Mouse (Mus musculus): Measurements from ENCODE around the gene Chd2. TPM values are rescaled to one million over a fixed set of nuclear protein-coding genes. Genes with fewer than 3 reads are reported as not detected.

Chd2 gene
- total RNA-seq, 2 experiments from 2014 or later: 36.7 to 38.2 TPM

DNA sequence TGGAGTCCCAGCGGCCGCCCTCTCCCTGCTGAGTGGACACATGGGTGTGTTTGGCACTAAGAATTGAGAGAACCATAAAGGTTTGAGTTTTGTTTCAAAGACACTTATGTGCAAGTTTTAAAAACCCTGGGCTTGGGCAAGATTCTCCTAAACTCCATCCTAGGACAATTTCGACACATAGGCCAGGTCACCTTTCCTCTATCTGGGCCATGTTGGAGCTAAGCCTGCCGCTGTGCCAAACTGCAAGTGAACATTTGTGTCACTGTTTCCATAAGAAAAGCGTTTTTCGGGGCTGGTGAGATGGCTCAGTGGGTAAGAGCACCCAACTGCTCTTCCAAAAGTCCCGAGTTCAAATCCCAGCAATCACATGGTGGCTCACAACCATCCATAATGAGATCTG lies 116.2 kb downstream of the Chd2 start:
- no peak for DNase-seq
- intact Hi-C loops (cut with DNase I; ENCODE audit: low total_unique reads): no loop called here

- intact Hi-C loops (cut with DNase I; ENCODE audit: low total_unique reads): loop anchor here (5.0 kb wide), 1 partner anchor 1022 kb away; no protein-coding TSS in a partner anchor
- DNase-seq: no peak
These were observed 116.9 kb downstream of the Chd2 start for GRCm38 (mm10) chr7:73424705-73425104.

- intact Hi-C loops (cut with DNase I; ENCODE audit: low total_unique reads): loop anchor here (5.0 kb wide), 1 partner anchor 1022 kb away; no protein-coding TSS in a partner anchor
These were observed 117.4 kb downstream of the Chd2 start for GRCm38 (mm10) chr7:73424243-73424642.

DNA sequence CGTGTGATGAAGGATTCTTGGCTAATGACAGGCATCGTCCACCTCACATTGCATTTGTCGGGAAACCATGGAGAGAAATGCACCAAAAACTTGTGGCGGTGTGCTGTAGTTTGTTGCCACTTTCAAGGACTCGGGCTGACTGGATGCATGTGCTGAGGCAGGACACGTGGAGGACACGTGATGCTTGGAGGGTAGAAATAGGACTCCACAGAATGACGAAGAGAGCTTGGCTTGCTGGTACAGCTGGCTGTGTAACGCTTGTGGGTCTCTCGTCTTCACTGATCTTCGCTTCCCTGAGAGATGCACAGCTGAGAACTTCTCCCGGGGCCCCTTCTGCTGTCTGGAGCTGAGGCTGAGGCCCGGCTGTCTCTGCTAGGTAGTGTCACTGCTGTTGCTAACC lies 118.4 kb downstream of the Chd2 start:
- intact Hi-C loops (cut with DNase I; ENCODE audit: low total_unique reads): loop anchor here (5.0 kb wide), 1 partner anchor 1021 kb away; no protein-coding TSS in a partner anchor
- no peak for DNase-seq

More at GRCm38 (mm10) chr7:73424243-73424642, 117.4 kb downstream of the Chd2 start:
- no peak for DNase-seq

DNA sequence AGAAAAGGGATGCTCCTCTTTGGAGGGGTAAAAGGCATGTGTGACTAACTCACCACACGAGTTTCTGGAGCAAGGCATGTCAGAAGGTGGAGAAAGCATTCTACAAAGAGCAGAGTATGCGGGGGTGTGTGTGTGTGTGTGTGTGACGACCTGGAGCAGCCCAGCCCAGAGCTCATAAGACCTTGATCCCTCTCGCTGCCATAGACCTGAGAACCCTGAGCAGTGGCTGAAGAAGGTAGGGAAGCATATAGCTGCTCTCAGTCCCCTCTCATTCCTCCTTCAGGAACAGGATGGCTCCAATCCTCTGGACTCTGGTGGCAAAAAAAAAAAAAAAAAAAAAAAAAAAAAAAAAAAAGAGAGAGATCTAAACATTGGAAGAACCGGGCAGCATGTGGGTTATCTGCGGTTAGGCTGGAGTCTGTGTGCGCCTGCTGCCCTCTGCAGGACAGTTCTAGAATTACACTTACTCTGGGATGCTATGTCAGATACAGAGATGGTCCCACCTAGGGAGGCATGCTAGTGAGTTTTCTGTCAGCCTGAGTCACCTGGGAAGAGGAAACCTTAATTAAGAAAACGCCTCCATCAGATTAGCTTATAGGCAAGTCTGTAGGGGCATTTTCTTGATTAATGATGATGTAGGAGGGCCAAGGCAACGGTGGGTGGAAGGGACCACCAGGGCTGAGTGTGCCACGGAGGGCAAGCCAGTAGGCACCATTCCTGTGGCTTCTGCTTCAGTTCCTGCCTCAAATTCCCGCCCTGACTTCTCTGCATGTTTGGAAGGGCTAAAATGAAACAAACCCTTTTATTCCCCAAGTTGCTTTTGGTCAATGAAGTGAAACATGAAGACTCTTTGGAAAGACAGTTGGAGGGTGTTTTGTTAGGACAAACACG lies 119.2 kb downstream of the Chd2 start:
- intact Hi-C loops (cut with DNase I; ENCODE audit: low total_unique reads): loop anchor here (5.0 kb wide), 1 partner anchor 1020 kb away; no protein-coding TSS in a partner anchor
- peak; percentile 68 for DNase-seq

- peak; percentile 61 for DNase-seq
- intact Hi-C loops (cut with DNase I; ENCODE audit: low total_unique reads): loop anchor here (5.0 kb wide), 1 partner anchor 1019 kb away; no protein-coding TSS in a partner anchor
These were observed 120.2 kb downstream of the Chd2 start for GRCm38 (mm10) chr7:73421278-73422015.

DNA sequence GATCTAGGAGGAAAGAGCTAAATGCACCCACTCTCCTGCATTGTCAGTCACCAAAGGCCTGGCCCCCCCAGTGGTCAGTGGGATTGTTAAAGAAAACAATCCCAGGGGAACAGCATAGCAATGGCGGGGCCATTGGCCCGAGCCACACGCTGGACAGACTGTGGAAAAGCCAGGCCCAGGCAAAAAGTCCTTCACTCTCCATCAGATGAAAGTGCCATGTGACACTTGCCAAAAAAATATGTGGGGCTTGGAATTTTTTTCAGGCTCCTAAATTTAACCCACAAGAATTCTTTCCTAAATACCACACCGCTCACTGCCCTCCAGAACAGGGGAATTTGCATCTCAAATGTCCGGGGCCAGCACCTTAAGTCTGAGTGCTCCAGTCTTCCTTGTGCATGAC lies 120.8 kb downstream of the Chd2 start:
- no peak for DNase-seq
- intact Hi-C loops (cut with DNase I; ENCODE audit: low total_unique reads): loop anchor here (5.0 kb wide), 1 partner anchor 1019 kb away; no protein-coding TSS in a partner anchor

DNA sequence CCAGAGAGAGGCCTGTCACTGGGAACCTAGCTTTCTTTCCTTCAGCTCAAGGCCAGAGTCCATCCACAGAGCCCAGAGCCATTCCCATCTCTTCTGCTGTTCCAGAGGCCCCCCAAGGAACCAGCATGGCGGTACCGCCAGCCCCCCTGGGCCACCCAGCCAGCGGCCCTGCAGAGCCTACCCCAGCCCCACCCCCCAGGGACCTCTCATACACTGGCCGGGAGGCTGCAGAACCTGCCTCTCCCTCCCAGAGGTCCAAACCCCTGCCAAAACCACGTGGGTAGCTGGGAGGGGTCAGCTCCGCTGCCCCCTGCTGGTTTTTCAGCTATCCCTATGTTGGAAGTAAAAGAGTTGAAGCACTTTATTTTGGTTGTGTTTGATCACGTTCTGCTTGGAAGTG lies 122.3 kb downstream of the Chd2 start:
- peak; percentile 54 for DNase-seq
- intact Hi-C loops (cut with DNase I; ENCODE audit: low total_unique reads): no loop called here

DNA sequence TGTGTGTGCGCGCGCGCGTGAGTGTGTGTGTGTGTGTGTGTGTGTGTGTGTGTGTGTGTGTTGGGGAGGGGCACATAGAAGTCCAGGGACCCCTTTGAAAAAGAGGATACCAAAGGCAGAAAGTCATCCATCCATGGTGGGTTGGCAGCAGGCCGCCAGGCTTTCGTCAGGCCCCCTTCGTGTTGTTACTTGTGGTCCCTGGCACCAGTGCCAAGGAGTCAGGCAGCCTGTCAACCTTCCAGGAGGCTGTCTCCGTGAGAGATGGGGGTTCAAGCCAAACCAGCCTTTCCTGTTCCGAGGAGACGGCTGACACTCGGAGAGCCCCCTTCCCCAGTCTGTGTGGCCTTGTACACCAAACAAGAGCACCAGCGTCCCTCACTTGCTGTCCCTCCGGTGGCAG lies 127.4 kb downstream of the Chd2 start:
- no peak for DNase-seq
- intact Hi-C loops (cut with DNase I; ENCODE audit: low total_unique reads): no loop called here

DNA sequence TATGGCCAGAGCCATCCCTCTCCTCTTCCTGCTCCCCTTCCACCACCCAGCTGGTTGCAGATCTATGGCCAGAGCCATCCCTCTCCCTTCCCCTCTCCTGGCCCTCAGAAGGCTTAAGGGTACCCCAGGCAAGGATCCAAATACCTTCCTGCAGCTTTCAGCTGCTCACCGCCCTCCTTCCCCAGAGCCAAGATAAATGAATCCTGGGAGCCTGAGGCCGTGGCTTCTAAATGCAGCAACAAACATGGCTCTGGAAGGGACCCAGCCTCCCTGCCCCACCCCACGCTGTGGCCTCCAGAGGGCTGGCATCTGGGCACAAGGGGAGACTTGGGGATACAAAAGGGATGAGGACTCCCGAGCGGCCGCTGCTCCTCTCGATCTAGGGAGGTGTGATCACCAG lies 129.2 kb downstream of the Chd2 start:
- DNase-seq: no peak
- intact Hi-C loops (cut with DNase I; ENCODE audit: low total_unique reads): no loop called here

GRCm38 (mm10) chr7:73411986-73412385 lies 129.6 kb downstream of the Chd2 start:
- intact Hi-C loops (cut with DNase I; ENCODE audit: low total_unique reads): no loop called here
- DNase-seq: no peak

- intact Hi-C loops (cut with DNase I; ENCODE audit: low total_unique reads): no loop called here
- no peak for DNase-seq
These were observed 130.1 kb downstream of the Chd2 start for GRCm38 (mm10) chr7:73411523-73411922.

DNA sequence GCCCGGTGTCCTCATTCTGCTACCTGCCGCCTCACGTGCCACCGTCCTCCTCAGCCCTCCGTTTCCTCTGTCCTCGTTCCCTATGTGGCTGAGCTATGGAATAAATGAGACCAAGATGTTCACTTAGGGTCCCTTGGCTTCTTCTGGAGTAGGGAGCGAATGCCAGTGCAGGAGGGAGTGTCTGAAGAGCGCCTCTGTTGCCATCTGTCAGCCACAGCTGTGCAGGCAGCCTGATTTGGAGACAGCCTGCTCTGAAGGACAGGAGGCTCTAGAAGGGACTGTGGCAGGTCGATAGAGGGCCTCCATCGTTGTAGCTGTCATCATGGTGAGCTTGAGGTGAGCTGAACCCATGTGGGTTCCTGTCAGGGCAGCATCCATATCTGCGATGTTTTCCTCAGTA lies 136.1 kb downstream of the Chd2 start:
- intact Hi-C loops (cut with DNase I; ENCODE audit: low total_unique reads): no loop called here

GRCm38 (mm10) chr7:73403538-73403937 lies 138.1 kb downstream of the Chd2 start:
- DNase-seq: no peak
- intact Hi-C loops (cut with DNase I; ENCODE audit: low total_unique reads): no loop called here

More for the DNA sequence above, 136.1 kb downstream of the Chd2 start:
- DNase-seq: no peak

GRCm38 (mm10) chr7:73402671-73403070 lies 139.0 kb downstream of the Chd2 start:
- no peak for DNase-seq
- intact Hi-C loops (cut with DNase I; ENCODE audit: low total_unique reads): no loop called here

GRCm38 (mm10) chr7:73402106-73402505 lies 139.5 kb downstream of the Chd2 start:
- DNase-seq: no peak
- intact Hi-C loops (cut with DNase I; ENCODE audit: low total_unique reads): no loop called here

- intact Hi-C loops (cut with DNase I; ENCODE audit: low total_unique reads): no loop called here
- no peak for DNase-seq
These were observed 141.3 kb downstream of the Chd2 start for GRCm38 (mm10) chr7:73400051-73400916.

DNA sequence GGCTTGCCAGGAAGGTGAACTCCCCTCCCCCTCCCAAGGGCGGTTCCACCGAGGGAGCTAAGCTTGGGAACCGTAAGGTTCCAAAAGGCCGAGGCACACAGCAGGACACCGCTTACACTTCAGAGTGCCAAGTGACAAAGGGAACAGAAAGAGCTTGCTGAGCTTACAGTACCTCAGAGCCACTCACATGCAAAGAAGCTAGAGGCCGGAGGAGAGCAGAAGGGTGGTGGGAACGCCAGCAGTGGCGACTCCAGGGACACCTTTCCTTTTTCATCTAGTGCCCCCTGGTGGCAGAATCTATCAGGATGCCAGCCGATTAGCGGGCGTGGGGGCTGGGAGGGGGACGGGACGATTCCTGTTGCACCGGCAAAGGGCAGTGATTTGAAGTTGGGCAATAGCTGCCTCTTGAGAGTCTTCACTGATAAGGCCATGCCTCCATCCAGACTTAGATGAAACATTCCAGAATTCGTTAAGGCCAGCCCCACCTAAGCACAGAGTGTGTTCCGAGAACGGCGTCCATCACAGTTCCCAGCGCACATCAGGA lies 142.1 kb downstream of the Chd2 start:
- peak; percentile 81 for DNase-seq
- intact Hi-C loops (cut with DNase I; ENCODE audit: low total_unique reads): no loop called here

GRCm38 (mm10) chr7:73398806-73399442 lies 142.7 kb downstream of the Chd2 start:
- intact Hi-C loops (cut with DNase I; ENCODE audit: low total_unique reads): no loop called here
- DNase-seq: no peak
